Mouse (Mus musculus): ENCODE results near the gene Zfp366. TPM values are rescaled to one million over a fixed set of nuclear protein-coding genes. Genes with fewer than 3 reads are reported as not detected.

Gene Zfp366
- polyA plus RNA-seq, 1 experiment, result 2.8 TPM

GRCm38 (mm10) chr13:99201647-99202574, 17.3 kb downstream of the Zfp366 start:
- Histone ChIP-seq H3K4me3 (ENCODE audit: insufficient read depth, low read depth, low read length) (no peak overlapping the region), H3K27ac (replicated peaks; ENCODE audit: low read depth, low read length) (peak overlapping the region; percentile 61), H3K4me1 (ENCODE audit: control insufficient read depth, insufficient read depth, insufficient read length, low read length) (peaks cover 25% of the 10 kb centered on the region)

DNA sequence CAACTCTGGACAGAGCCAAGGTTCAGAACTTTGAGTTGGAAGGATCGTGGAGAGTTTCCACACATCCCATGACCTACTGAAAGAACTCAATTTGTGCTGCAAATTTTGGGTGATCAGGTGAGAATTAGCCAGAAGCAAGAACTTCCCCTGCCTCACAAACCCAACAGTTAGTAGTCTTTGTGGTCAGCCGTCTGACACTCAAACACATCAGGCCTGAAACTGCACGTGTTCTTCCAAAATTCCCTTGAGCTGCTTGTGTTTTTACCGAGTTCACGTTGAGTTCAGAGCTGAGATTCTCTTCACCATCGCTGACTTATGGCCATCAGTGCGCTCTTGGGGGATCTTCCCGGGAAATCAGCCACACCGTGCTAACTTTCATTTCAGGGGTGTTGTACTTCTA, 22.6 kb downstream of the Zfp366 start:
- Histone ChIP-seq H3K4me3 (ENCODE audit: insufficient read depth, low read depth, low read length) (no peak overlapping the region), H3K4me1 (ENCODE audit: control insufficient read depth, insufficient read depth, insufficient read length, low read length) (peaks cover 28% of the 10 kb centered on the region; the same call in 1 of the 2 replicates), H3K27ac (replicated peaks; ENCODE audit: low read depth, low read length) (no peak overlapping the region)

DNA sequence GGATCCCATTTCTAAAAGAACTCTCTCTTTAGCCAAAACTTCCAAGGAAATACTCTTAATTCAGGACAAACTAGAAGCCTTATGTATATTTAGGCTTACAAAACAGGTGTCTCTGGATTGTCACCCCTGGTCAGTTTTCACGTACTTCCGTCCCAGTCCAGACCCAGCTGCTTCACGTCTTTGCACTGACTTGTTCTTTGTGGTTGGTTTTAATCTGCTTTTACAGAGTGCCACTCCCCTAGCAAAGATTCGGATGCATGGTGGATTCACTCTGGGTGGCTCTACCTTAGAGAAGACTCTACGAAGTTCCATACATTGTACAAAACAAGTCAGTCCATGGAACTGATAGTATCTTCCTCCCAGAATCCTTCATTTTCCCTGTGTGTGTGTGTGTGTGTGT, 25.2 kb downstream of the Zfp366 start:
- Histone ChIP-seq H3K4me3 (ENCODE audit: insufficient read depth, low read depth, low read length) (no peak overlapping the region), H3K4me1 (ENCODE audit: control insufficient read depth, insufficient read depth, insufficient read length, low read length) (peaks cover 37% of the 10 kb centered on the region), H3K27ac (replicated peaks; ENCODE audit: low read depth, low read length) (no peak overlapping the region)

DNA sequence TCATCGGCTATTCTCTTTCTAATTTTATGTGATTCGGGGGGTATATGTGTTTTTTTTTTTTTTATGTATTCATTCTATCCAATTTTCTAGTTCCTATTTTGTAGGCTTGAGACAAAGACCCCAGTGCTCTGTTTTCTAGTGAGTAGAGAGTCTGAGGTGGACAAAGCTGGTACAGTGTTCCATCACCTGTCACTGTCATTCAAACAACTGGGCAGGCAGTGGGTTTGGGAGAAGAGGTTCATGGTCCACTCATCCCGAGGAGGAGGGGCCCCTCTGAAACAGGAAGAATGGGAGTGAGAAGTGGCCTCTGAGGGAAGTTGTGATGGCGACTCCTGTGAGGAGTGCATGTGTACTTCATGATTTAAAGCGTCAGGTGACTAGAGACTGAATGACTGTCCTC, 26.2 kb downstream of the Zfp366 start:
- Histone ChIP-seq H3K27ac (replicated peaks; ENCODE audit: low read depth, low read length) (no peak overlapping the region), H3K4me1 (ENCODE audit: control insufficient read depth, insufficient read depth, insufficient read length, low read length) (peaks cover 37% of the 10 kb centered on the region), H3K4me3 (ENCODE audit: insufficient read depth, low read depth, low read length) (no peak overlapping the region)

- Histone ChIP-seq H3K27ac (replicated peaks; ENCODE audit: low read depth, low read length) (no peak overlapping the region), H3K4me3 (ENCODE audit: insufficient read depth, low read depth, low read length) (no peak overlapping the region)
Observed at GRCm38 (mm10) chr13:99212976-99213375, 28.4 kb downstream of the Zfp366 start.

GRCm38 (mm10) chr13:99216005-99216404, 31.4 kb downstream of the Zfp366 start:
- H3K4me3 ChIP-seq (ENCODE audit: insufficient read depth, low read depth, low read length), result no peak overlapping the region
- peaks cover 34% of the 10 kb centered on the region for H3K4me1 ChIP-seq (ENCODE audit: control insufficient read depth, insufficient read depth, insufficient read length, low read length)
- H3K27ac ChIP-seq (replicated peaks; ENCODE audit: low read depth, low read length), result no peak overlapping the region

More at GRCm38 (mm10) chr13:99212976-99213375, 28.4 kb downstream of the Zfp366 start:
- peaks cover 31% of the 10 kb centered on the region for H3K4me1 ChIP-seq (ENCODE audit: control insufficient read depth, insufficient read depth, insufficient read length, low read length)

DNA sequence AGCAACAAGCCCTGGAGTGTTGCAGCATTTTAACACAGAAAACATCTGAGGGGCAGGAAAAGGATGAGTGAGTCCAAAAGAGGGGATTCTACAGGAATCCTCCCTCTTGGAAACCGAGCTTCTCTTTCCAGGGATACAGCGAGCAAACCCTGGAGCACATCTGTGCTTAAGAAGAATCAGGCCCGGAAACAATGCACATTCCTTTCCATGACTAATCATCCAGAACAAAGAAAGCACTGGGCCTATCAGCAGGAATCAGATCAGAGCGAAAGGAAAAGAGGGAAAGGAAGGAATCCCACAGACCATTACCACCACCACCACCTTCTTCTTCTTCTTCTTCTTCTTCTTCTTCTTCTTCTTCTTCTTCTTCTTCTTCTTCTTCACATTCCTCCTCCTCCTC, 33.4 kb downstream of the Zfp366 start:
- Histone ChIP-seq H3K27ac (replicated peaks; ENCODE audit: low read depth, low read length) (peak overlapping the region; percentile 78), H3K4me1 (ENCODE audit: control insufficient read depth, insufficient read depth, insufficient read length, low read length) (peaks cover 27% of the 10 kb centered on the region; the same call in 1 of the 2 replicates), H3K4me3 (ENCODE audit: insufficient read depth, low read depth, low read length) (no peak overlapping the region)

DNA sequence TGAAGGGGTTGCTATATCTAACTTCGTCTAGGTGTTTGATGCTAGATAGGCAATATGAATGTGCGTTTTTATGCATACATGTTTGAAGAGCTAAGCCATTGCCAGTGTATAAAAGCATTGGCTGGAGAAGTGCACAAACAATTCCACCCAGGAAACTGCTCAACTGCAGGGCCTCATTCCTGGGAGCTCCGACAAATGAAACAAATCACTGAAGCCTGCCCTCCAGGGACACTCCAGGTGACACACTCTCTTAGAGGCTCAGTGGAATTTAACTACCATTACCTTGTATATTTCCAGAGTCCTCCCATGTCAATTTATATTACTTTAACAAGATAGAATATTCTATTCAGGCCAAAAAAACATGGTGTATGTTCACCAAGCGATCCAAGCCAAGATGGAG, 35.0 kb downstream of the Zfp366 start:
- Histone ChIP-seq H3K4me3 (ENCODE audit: insufficient read depth, low read depth, low read length) (no peak overlapping the region), H3K27ac (replicated peaks; ENCODE audit: low read depth, low read length) (no peak overlapping the region), H3K4me1 (ENCODE audit: control insufficient read depth, insufficient read depth, insufficient read length, low read length) (peaks cover 27% of the 10 kb centered on the region; the same call in 1 of the 2 replicates)

GRCm38 (mm10) chr13:99221996-99222395, 37.4 kb downstream of the Zfp366 start:
- H3K4me3 ChIP-seq (ENCODE audit: insufficient read depth, low read depth, low read length), result no peak overlapping the region
- peak overlapping the region; percentile 5; the same call in 1 of the 2 replicates for H3K27ac ChIP-seq (replicated peaks; ENCODE audit: low read depth, low read length)
- peaks cover 40% of the 10 kb centered on the region for H3K4me1 ChIP-seq (ENCODE audit: control insufficient read depth, insufficient read depth, insufficient read length, low read length)

GRCm38 (mm10) chr13:99222476-99222875, 37.9 kb downstream of the Zfp366 start:
- H3K4me1 ChIP-seq (ENCODE audit: control insufficient read depth, insufficient read depth, insufficient read length, low read length), result peaks cover 37% of the 10 kb centered on the region
- H3K4me3 ChIP-seq (ENCODE audit: insufficient read depth, low read depth, low read length), result no peak overlapping the region
- H3K27ac ChIP-seq (replicated peaks; ENCODE audit: low read depth, low read length), result peak overlapping the region; percentile 42

DNA sequence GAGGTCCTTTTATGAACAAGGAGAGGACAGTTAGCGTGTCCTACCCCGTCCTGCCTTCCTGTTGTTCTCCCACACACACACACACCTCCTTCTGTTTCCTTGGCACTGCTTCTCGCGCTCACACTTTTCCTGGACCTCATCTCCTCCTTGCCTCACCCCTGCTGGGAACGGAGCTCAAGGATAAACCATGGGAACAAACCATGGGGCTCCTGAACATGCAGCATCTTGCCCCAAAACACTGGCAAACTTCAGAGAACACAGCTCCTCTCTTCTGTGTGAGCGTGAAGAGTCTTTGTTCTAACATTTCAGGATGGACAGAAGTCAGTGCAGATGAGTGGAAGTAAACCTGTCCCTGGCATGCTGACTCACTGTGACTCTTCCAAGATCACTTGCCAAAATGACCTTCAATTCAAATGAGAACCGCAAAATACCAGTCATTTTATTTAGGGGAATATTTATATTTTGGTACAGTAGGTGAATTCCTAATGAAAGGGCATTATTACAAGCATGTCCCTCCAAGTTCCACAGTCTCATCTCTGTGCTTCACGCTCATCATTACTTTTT, 38.8 kb downstream of the Zfp366 start:
- peak overlapping the region; percentile 54 for H3K27ac ChIP-seq (replicated peaks; ENCODE audit: low read depth, low read length)
- peaks cover 35% of the 10 kb centered on the region for H3K4me1 ChIP-seq (ENCODE audit: control insufficient read depth, insufficient read depth, insufficient read length, low read length)
- H3K4me3 ChIP-seq (ENCODE audit: insufficient read depth, low read depth, low read length), result no peak overlapping the region

DNA sequence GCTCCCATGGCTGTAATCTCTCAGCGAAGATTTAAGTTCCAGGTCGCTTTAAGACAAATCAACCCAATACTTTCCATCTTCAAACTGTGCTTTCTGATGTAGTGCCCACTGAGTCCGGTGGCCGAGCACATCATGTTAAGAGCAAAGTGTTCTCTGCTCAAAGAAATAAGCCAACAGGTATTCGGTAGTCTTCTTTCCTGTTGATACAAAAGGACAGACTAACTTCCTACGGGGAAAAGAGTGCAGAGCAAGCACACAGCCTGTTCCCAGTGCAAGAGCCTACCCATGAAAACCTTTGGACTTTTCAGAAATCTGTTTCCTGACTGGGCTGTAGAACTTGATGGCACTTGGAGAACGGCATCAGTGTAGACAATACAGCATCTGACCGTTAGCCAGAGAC, 39.3 kb downstream of the Zfp366 start:
- peaks cover 35% of the 10 kb centered on the region for H3K4me1 ChIP-seq (ENCODE audit: control insufficient read depth, insufficient read depth, insufficient read length, low read length)
- no peak overlapping the region for H3K4me3 ChIP-seq (ENCODE audit: insufficient read depth, low read depth, low read length)
- peak overlapping the region; percentile 54 for H3K27ac ChIP-seq (replicated peaks; ENCODE audit: low read depth, low read length)

- Histone ChIP-seq H3K4me1 (ENCODE audit: control insufficient read depth, insufficient read depth, insufficient read length, low read length) (peaks cover 40% of the 10 kb centered on the region), H3K4me3 (ENCODE audit: insufficient read depth, low read depth, low read length) (no peak overlapping the region), H3K27ac (replicated peaks; ENCODE audit: low read depth, low read length) (peak overlapping the region; percentile 68)
Observed at GRCm38 (mm10) chr13:99225374-99226240, 41.0 kb downstream of the Zfp366 start.

DNA sequence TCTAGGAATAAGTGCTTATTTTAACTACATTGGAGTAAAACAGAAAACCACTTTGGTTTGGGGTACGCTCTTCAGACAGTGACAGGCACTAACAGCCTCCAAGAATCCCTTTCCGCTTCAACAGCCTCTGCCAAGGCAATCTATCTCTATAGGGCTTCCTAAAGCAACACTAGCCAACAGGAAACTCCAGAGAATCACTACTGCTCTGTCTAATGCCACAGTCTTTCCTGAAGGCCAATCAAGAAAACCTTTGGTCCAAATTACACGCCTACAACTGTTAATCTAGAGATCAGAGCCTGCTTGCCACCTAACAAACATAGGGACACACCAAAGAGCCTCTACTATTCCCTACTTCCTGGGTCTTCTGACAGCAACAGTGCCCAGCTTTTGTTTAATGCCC, 42.2 kb downstream of the Zfp366 start:
- no peak overlapping the region for H3K4me3 ChIP-seq (ENCODE audit: insufficient read depth, low read depth, low read length)
- H3K27ac ChIP-seq (replicated peaks; ENCODE audit: low read depth, low read length), result peak overlapping the region; percentile 85
- peaks cover 42% of the 10 kb centered on the region for H3K4me1 ChIP-seq (ENCODE audit: control insufficient read depth, insufficient read depth, insufficient read length, low read length)

Measured in brown adipose tissue, adult 24 weeks (tissue).